Mouse (Mus musculus) embryo, embryonic 11.5 days (tissue): ENCODE measurements around the gene Ptcd1.
"Not testable (repeated sequence)": the region's sequence is repeated elsewhere in the genome, so short reads cannot be mapped to it uniquely, and the experiment has no call there.

ENCODE experiments used
- DNase-seq: peaks from one replicate; pipeline ENCODE4 v3.0.0-alpha.2; 2012; ENCODE audit warnings: low read depth, low spot score

Ptcd1 gene

DNA sequence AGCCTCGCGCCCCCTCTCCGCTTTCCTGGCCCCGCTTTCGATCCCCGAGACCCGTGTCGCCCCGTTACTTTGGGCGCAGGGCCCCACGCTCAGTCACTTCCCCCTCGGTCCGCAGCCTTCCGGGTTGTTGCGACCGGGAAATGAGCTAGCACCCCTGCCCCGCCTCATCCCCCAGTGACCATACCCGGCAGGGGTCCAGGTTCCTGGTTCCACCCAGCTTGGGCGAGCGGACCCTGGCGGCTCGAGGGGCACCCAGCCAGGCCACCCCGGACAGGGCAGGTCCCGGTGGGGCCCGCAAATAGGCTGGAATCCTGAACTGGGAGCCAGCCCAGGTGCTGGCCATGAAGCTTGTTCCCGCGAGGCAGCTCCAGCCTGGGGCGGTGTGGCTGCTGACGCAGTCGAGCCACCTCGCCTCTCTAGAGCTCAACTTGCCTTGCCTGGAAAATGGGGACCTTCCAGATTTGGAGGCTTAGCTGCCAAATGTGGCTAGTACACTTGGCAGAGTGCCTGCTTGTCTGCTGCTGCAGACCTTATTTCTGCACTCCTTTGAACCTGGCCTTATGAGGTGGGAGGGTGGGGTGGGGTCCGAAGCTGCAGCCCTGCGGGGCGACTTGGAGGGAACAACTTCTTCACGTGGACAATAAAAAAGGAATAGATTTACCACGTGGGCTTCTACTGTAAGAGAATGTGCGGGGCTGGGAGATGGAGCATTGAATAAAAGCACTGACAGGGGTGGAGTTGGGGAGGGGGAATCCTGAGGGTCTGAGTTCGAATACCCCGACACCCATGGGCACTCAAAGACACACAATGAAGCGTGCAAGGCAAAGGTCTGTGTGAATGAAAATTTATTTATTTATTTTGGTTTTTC lies 52.1 kb downstream of the Ptcd1 start:
- no peak for DNase-seq

DNA sequence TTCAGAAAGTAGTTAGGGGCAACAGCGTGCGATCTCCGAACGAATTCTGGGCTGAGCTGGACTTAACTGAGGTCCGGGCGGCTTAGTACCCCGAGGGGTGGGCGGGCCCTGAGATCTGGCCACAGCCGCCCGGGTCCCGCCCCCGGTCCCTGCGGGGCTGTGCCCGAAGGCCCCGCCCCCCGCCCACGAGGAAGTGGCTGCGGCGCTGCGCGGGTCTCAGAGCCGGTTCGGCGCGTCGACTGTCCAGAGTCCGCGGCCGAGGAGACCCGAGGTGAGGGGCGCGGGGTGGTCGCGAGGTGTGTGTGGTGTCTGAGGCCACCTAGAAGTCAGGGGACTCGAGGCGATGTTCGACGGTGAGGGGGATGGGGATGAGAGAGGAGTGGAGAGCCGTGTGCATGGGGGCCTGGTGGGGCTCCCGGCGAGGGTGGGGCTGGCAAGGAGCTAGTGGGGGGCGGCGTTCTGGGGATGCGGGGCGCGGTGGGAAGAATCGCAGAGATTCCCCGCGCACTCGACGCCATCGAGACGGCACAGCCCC lies 52.8 kb downstream of the Ptcd1 start, which contains the start of gene Arpc1b:
TSS of gene Arpc1b (plus strand) at position 145 of the 535 bp plus-strand sequence.
- peak; percentile 38 for DNase-seq

GRCm38 (mm10) chr5:145113416-145113815 lies 53.5 kb downstream of the Ptcd1 start:
- no peak for DNase-seq

- no peak for DNase-seq
Observed at GRCm38 (mm10) chr5:145112566-145112965, 54.3 kb downstream of the Ptcd1 start.

DNA sequence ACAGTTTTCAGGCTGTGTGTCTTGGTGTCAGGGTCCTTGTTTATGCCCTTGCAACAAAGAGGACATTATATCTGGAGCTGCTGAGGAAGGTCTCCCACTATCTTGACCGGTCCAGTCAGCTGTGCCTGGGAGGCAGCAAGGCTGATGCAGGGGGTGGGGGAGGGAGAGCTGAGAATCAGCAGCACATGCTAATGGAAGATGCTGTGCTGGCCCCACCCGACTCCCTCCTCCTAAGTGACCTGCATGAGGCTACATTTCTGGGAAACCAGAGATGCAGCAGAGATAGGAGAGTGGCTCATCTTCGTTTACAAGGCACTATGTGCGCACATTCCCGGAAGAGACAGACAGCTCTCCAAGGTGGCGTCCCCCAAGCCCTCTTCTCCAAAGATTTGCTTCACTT lies 56.5 kb downstream of the Ptcd1 start:
- no peak for DNase-seq

DNA sequence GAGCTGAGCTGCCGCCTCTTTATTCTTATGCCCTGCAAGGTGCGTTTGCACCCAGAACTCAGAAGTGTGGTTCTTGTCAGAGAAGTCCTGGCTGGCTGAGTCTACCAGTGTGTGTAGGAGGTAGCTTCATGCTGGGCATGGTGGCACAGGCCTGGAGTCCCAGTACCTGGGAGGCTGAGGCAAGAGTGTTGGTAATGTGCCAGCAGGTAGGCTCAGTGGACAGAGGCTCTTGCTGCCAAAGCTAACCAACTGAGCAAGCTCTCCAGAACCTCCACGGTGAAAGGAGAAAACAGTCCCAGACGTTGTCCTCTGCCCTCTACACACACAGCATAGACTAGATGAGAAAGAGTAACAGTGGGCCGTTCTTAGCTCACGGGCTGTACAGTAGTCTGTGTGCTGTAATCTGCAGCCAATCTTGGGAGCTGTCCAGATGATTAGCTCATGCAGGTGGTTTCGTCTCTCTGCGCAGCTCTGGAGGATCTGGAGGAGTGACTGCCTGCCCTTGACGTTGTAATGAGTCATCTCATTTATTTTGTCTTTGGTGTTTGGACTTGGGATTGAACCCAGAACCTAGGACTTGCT lies 61.1 kb downstream of the Ptcd1 start:
- DNase-seq = no peak

DNA sequence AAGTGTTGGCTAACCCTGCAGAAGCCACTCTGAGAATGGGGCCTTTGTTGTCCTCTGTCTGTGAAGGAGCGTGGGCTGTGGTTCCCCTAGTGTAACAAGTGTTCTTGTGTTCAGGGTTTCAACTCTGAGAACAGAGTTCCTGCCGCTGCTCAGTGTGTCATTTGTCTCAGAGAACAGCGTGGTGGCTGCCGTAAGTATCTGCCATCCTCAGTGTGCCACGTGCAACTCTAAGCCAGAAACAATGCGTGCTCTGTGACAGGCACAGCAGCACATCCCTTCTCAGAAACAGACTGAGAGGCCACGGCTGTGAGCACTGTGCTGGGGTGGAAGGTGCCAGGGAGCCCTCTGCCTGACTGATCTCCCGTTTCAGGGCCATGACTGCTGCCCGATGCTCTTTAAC lies 62.6 kb downstream of the Ptcd1 start:
- DNase-seq = no peak

- no peak for DNase-seq
Observed at GRCm38 (mm10) chr5:145102706-145103105, 64.2 kb downstream of the Ptcd1 start.

GRCm38 (mm10) chr5:145101451-145101850 lies 65.5 kb downstream of the Ptcd1 start:
- not testable (repeated sequence) for DNase-seq

DNA sequence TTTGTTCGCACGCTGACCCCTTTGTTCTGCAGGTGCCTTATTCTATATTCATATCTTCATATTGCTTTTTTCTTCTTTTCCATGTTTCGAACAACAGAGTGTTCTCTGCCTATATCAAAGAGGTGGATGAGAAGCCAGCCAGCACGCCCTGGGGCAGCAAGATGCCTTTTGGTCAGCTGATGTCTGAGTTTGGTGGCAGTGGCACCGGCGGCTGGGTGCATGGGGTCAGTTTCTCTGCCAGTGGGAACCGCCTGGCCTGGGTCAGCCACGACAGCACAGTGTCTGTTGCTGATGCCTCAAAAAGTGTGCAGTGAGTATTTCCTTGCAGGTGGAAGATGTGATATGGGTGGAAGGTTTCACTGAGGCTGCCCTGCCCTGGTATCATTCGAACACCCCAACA lies 65.9 kb downstream of the Ptcd1 start:
- no peak for DNase-seq

DNA sequence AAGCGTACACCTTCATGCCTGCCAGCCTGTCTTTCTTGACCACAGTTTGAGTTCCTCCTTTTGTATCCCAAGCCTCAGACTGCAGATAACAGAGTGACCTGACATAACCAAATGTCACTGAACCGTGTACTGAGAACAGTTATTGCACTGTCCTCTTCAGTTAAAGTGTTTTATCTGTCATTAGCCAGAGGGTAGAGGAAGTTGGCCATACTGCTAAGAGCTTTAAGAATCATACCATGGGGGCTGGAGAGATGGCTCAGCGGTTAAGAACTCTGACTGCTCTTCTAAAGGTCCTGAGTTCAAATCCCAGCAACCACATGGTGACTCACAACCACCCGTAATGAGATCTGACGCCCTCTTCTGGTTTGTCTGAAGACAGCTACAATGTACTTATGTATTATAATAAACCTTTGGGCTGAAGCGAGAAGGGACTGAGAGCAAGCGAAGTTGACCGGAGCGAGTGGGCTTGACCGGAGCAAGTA lies 68.5 kb downstream of the Ptcd1 start:
- DNase-seq = no peak
